Mouse (Mus musculus): ENCODE data around the gene Pakap. TPM values are rescaled to one million over a fixed set of nuclear protein-coding genes. Genes with fewer than 3 reads are reported as not detected.

The Pakap gene
- total RNA-seq, 4 experiments from 2014 or later, result 2.5 to 5.5 (median 3.9) TPM

DNA sequence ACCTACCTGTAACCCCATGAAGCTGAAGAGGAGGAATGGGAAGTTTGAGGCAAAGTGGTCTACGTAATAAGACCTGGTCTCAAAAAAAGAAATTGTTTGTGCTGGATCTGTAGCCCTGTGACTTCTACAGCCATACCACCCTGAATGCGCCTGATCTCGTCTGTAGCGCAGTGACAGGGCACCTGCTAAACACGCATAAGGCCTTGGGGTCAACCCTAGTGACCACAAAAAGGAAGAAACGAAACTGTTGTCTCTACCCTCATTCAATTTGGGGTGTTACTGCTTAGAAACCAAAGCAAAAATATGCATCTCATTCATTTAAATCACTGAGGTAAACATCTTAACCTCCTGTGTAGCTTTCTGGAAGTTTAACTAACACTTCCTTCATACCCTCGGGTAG lies 136.6 kb downstream of the Pakap start:
- no peak for DNase-seq (ENCODE audit: low spot score in 2 of 2)

DNA sequence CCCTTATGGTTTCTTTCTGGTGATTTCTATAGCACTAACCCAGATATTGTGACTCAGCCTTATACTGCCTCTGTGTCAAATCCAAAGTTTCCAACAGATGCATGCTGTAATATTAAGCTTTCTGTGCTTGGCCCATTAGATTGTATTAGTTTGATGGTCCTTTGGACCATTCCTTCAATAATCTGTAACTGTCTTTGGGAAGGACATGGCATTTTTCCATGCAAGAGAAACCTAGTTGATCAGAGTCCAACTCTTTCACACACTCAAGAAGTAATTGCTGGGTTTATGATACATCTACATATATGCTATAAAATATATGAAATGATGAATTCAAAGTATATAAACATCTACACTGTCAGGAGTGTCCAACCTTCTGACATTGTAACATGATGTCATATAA lies 147.9 kb downstream of the Pakap start:
- DNase-seq (ENCODE audit: low spot score in 2 of 2), result no peak

- no peak for DNase-seq (ENCODE audit: low spot score in 2 of 2)
Observed at GRCm38 (mm10) chr4:57716735-57717134, 148.8 kb downstream of the Pakap start.

DNA sequence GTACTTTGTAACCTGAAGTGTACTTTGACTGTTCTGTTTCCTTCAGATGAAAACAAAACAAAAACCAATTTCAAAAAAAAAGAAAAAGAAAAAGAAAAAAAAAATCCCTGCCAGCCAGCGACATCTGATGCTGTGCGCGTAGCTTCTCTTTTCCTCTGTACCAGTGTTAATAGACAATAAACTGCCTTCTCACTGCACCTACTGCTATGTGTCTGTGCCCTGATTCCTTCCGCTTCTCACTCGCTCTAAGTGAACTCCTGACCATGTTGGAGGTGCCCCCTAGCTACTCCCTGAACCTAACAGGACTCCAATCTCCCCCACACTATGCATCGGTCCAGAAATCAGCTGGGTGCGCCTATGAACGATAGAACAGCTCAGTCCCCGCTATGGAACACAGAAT lies 149.4 kb downstream of the Pakap start, which contains the start of gene Akap2:
Akap2 (plus strand) TSS at position 304 of the 400 bp plus-strand sequence.
- DNase-seq (ENCODE audit: low spot score in 2 of 2), result no peak

DNA sequence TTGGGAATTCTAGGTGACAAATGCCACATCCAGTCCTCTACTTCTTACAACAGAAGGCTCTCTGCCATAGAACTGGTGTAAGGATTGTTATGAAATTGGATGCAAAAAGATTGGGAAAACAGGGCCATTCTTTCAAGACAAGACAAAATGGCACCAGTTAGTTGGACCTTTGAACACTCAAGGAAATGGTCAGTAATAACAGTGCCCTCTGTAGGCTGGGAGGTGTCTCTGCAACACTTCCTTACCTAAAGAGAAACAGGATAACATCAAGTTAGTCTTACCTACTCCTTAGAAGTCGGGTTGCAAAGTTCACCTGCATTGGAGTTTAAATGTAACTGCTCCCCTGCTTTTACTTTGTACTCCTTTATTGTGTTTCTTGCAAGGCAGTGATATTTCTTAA lies 151.4 kb downstream of the Pakap start:
- no peak for DNase-seq (ENCODE audit: low spot score in 2 of 2)

GRCm38 (mm10) chr4:57720869-57721361 lies 152.9 kb downstream of the Pakap start:
- no peak for DNase-seq (ENCODE audit: low spot score in 2 of 2)

- DNase-seq (ENCODE audit: low spot score in 2 of 2), result no peak
Observed at GRCm38 (mm10) chr4:57722296-57722695, 154.3 kb downstream of the Pakap start.

DNA sequence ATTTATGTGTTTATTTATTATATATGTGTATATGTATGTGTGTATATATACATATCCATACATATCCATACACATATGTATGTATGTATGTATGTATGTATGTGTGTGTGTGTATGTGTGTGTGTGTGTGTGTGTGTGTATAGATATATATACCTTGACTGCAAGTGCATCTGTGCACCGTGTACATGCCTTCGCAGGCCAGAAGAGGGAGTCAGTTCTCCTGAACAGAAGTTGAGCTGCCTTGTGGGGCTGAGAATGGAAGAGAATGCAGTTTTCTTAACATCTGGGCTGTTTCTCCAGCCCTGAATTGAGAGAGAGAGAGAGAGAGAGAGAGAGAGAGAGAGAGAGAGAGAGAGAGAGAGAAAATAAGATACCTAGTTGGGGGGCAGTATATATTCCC lies 155.7 kb downstream of the Pakap start:
- DNase-seq (ENCODE audit: low spot score in 2 of 2), result no peak

DNA sequence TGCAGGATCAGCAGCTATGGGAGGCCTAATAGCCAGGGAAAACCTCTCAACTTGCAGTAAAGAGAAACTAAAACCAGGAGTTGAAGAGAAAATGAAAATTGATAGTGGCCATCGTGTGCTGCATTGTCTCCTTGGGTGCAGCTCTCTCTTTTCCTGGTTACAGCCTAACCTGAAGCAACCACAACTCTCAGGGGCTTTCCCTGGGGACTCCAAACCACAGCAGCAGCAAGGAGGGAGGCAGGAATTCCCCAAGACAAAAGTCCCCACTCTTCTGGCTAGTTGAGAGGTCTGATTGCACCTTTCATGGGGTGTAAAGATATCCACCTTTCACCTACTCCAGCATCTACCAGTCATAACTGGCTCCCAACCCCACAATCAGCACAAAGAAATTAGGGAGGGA lies 157.6 kb downstream of the Pakap start:
- no peak for DNase-seq (ENCODE audit: low spot score in 2 of 2)

GRCm38 (mm10) chr4:57728611-57729183 lies 160.7 kb downstream of the Pakap start:
- DNase-seq (ENCODE audit: low spot score in 2 of 2), result no peak

DNA sequence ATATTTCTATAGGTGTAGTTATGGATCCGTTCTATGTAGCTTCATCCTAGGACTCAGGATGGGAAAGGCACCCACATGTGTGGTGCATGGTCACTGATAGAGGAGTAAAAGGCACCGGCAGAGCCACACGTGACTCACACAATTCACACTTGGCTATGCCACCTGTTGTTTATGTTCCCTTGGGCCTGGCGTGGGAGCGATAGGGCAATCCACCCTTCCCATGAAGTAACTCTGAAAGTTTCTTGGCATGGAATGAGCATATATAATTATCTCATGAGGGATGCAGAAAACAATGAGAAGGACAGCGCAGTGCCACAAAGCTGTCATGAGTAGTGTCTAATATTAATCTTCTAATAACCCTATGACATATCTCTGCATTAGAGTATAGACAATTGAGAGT lies 162.1 kb downstream of the Pakap start:
- DNase-seq (ENCODE audit: low spot score in 2 of 2), result no peak

GRCm38 (mm10) chr4:57730801-57731598 lies 163.0 kb downstream of the Pakap start:
- no peak for DNase-seq (ENCODE audit: low spot score in 2 of 2)

- no peak for DNase-seq (ENCODE audit: low spot score in 2 of 2)
Observed at GRCm38 (mm10) chr4:57732351-57732750, 164.4 kb downstream of the Pakap start.

DNA sequence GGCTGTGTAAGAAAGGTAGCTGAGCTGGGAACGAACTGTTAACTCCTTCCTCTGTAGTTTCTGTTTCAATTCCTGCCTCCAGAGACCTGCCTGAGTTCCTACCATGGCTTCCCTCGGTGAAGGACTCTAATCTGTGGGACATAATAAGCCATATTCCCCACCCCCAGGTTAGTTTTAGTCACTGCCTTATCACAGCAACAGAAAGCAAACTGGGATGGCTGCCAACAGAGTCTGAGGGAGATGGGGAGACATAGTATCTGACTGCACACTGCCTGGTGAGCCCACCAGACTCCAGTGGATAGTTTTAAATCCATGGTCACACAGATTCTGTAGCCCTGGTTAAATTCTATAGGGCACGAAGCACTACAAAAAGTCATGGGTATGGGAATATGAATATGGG lies 165.5 kb downstream of the Pakap start:
- DNase-seq (ENCODE audit: low spot score in 2 of 2), result no peak

GRCm38 (mm10) chr4:57735426-57735825 lies 167.4 kb downstream of the Pakap start:
- no peak for DNase-seq (ENCODE audit: low spot score in 2 of 2)

DNA sequence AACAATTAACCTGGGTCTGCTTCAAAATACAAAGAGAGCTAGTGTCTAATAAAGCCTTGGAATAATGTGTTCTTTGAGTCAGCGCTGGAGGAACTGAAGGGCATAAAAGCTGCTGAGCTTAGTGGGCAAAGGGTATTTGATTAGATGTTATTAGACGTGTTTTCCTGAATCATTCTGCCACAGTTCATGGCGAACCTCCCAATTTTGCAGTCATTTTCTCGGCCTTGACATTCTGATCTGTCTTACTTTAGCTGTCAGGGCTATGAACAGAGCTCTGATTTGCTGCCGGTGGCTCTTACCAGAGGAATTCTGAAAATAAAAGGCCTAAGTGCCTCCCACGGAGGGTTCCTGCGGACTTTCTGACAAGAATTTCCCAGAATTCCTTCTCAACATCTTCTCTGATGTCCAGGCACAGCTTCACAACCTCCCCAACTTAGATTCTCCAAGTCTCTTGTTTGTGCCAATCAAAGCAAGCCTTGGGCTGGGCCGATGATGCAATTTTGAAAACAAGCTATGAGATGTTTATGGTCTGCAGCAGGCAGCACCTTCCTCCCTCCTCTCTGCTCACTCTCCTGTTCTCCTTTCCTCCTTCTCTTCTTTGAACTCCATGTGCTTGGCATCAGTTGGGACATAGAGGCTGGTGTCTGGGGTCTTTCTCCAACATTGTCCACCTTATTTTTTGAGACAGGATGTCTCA lies 171.0 kb downstream of the Pakap start:
- no peak for DNase-seq (ENCODE audit: low spot score in 2 of 2)

- DNase-seq (ENCODE audit: low spot score in 2 of 2), result no peak
Observed at GRCm38 (mm10) chr4:57743325-57743929, 175.4 kb downstream of the Pakap start.

GRCm38 (mm10) chr4:57750651-57751050 lies 182.7 kb downstream of the Pakap start:
- DNase-seq (ENCODE audit: low spot score in 2 of 2), result no peak

DNA sequence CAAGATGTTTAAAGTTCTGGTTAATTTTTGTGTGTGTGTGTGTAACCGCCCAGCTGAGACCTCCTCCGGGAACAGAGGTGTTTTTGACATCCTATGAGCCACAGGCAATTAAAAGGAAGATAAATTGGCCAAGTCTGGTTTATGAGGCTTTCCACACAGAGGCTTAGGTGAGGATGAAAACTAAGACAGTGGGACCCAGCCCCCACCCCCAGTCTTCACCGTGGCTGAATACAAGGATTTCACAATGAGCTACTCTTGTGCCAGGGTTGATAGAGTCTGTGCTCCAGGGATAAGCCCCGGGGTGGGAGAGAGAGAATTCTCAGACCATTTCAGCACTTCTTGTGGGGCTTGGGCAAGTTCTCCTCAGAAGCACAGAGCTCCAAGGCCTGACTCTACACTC lies 183.1 kb downstream of the Pakap start:
- no peak for DNase-seq (ENCODE audit: low spot score in 2 of 2)

DNA sequence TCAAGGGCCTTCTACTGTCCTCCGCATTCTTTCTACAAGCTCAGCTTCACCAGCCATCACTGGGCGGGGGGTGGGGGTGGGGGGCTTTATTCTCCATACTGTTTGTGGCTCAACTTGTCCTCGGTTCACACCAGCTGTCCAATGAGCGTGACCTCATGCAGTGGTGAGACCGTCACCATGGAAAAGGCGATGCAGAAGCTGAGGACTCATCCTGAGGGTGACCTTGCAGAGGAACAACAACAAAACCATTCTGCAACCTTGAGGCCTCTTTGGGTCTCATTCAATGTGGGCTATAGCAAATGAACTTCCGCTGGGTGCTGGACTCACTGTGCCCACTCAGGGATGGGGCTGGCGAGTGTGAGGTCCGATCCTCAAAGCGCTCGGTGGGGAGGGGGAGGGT lies 183.6 kb downstream of the Pakap start:
- no peak for DNase-seq (ENCODE audit: low spot score in 2 of 2)

- no peak for DNase-seq (ENCODE audit: low spot score in 2 of 2)
Observed at GRCm38 (mm10) chr4:57755085-57755484, 187.1 kb downstream of the Pakap start.

DNA sequence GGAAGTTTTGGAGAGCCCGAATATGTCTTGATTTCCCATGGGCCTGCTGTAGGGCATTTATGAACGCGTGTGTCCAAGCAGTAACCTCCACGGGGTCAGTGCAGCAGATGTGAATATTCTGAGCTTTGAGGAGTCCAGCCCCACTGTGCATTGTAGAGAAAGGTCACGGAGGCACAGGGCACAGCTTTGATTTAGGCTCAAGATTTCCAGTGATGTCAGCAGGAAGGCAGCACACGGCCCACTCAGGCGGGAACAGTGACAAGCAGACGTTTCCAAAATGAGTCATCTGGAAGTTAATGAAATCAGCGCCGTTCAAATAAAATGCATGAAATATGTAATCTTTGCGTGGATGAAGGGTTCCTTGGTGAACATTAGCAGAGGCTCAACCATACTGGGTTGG lies 190.0 kb downstream of the Pakap start:
- no peak for DNase-seq (ENCODE audit: low spot score in 2 of 2)

Measured in gastrocnemius, adult 8-10 months (tissue).